Mouse (Mus musculus) myocyte (in vitro differentiated cells): Measurements from ENCODE around the gene Rhbdf1. TPM values are rescaled to one million over a fixed set of nuclear protein-coding genes. Genes with fewer than 3 reads are reported as not detected.

Experiments used
- H3K27me3 ChIP-seq: one replicate; pipeline ENCODE4 v1.6.1; 2011; ENCODE audit not compliant: control insufficient read depth, insufficient read depth, insufficient read length
- H3K36me3 ChIP-seq: one replicate; pipeline ENCODE4 v1.6.1; 2011; ENCODE audit not compliant: control insufficient read depth, insufficient read depth
- H3K4me2 ChIP-seq: one replicate; pipeline ENCODE4 v1.6.1; 2011; ENCODE audit warnings: low read depth, control low read depth
- H3K4me3 ChIP-seq: one replicate; pipeline ENCODE4 v1.5.1; 2011; ENCODE audit warnings: mild to moderate bottlenecking, control low read depth, moderate library complexity
- H3K79me2 ChIP-seq: one replicate; pipeline ENCODE4 v1.6.1; 2011; ENCODE audit not compliant: control insufficient read depth, insufficient read depth
- H3ac ChIP-seq: one replicate; pipeline ENCODE4 v1.6.1; 2011; ENCODE audit not compliant: control insufficient read depth, insufficient read length
- CEBPB ChIP-seq: IDR thresholded peaks from 2 replicates; pipeline ENCODE4 v1.6.1; 2011; ENCODE audit warnings: mild to moderate bottlenecking, moderate library complexity; ENCODE audit not compliant: poor library complexity, insufficient read depth, severe bottlenecking
- E2F4 ChIP-seq: IDR thresholded peaks from one replicate; pipeline ENCODE4 v1.6.1; 2011; ENCODE audit warnings: mild to moderate bottlenecking, control low read depth, moderate library complexity; ENCODE audit not compliant: insufficient read depth
- MAX ChIP-seq: IDR thresholded peaks from one replicate; pipeline ENCODE4 v1.6.1; 2011; ENCODE audit warnings: low read depth, mild to moderate bottlenecking, control low read depth
- MYOD1 ChIP-seq, 3 experiments: IDR thresholded peaks; one replicate each; pipeline ENCODE4 v1.6.1; 2011; ENCODE audit warnings: control low read depth in 2 of 3, low read depth in 2 of 3, mild to moderate bottlenecking in 2 of 3, moderate library complexity in 1 of 3; ENCODE audit not compliant: insufficient read length in 2 of 3, control insufficient read depth in 1 of 3
- MYOG ChIP-seq, 3 experiments: IDR thresholded peaks; one replicate each; pipeline ENCODE4 v1.6.1; 2011; ENCODE audit warnings: control low read depth in 2 of 3, low read depth in 2 of 3, mild to moderate bottlenecking in 2 of 3; ENCODE audit not compliant: insufficient read length in 2 of 3, control insufficient read depth in 1 of 3, insufficient read depth in 1 of 3
- POLR2A ChIP-seq: IDR thresholded peaks from one replicate; pipeline ENCODE4 v1.6.1; 2011; ENCODE audit warnings: low read depth, mild to moderate bottlenecking, control low read depth, moderate library complexity; ENCODE audit not compliant: insufficient read length
- POLR2AphosphoS2 ChIP-seq: IDR thresholded peaks from one replicate; pipeline ENCODE4 v1.6.1; 2011; ENCODE audit warnings: low read depth, control low read depth; ENCODE audit not compliant: insufficient read length
- REST ChIP-seq: IDR thresholded peaks from one replicate; pipeline ENCODE4 v1.6.1; 2011; ENCODE audit warnings: mild to moderate bottlenecking, control low read depth, moderate library complexity; ENCODE audit not compliant: insufficient read depth, insufficient read length
- SRF ChIP-seq: IDR thresholded peaks from one replicate; pipeline ENCODE4 v1.6.1; 2011; ENCODE audit warnings: low read depth; ENCODE audit not compliant: control insufficient read depth, insufficient read length
- TCF12 ChIP-seq: IDR thresholded peaks from one replicate; pipeline ENCODE4 v1.6.1; 2011; ENCODE audit warnings: mild to moderate bottlenecking, control low read depth; ENCODE audit not compliant: poor library complexity, insufficient read depth, severe bottlenecking
- TCF3 ChIP-seq: IDR thresholded peaks from one replicate; pipeline ENCODE4 v1.6.1; 2011; ENCODE audit warnings: low read depth, control low read depth; ENCODE audit not compliant: insufficient read length
- USF1 ChIP-seq: IDR thresholded peaks from one replicate; pipeline ENCODE4 v1.6.1; 2011; ENCODE audit warnings: low read depth, mild to moderate bottlenecking, control low read depth, moderate library complexity
- polyA plus RNA-seq: library from polyadenylated mRNA; unstranded; fragments of >200 nt; fragmentation: generic; extraction: Trizol; gene quantifications from one replicate; pipeline ENCODE4 v1.2.1, GENCODE M21; 2012; ENCODE audit warnings: missing spikeins

Gene Rhbdf1
- polyA plus RNA-seq, 1 experiment: 73.3 TPM

- H3K4me3 ChIP-seq: peak overlapping the region; percentile 35
- peaks cover 12% of the 10 kb centered on the region for H3K79me2 ChIP-seq
- no peak for TF ChIP-seq TCF3
- no peak for TF ChIP-seq MAX
- TF ChIP-seq E2F4: no peak
- TF ChIP-seq CEBPB: no peak
- TF ChIP-seq REST: no peak
- no peak for TF ChIP-seq SRF
- no peak for TF ChIP-seq POLR2A
- TF ChIP-seq POLR2AphosphoS2: no peak
- no peak for TF ChIP-seq MYOD1 (IDR thresholded peaks at IDR 0.05; ENCODE audit: control insufficient read depth in 1 of 3, insufficient read length in 2 of 3, low read depth in 2 of 3)
- TF ChIP-seq TCF12: no peak
- TF ChIP-seq USF1: no peak
- no peak for TF ChIP-seq MYOG (IDR thresholded peaks at IDR 0.05; ENCODE audit: control insufficient read depth in 1 of 3, insufficient read depth in 1 of 3, insufficient read length in 2 of 3, low read depth in 2 of 3)
- H3K4me2 ChIP-seq: peak overlapping the region; percentile 76
- no peak overlapping the region for H3ac ChIP-seq
- peaks cover 3% of the 10 kb centered on the region for H3K36me3 ChIP-seq
- no peaks in the 10 kb centered on the region for H3K27me3 ChIP-seq
These were observed 3.4 kb upstream of the Rhbdf1 start for GRCm38 (mm10) chr11:32225222-32226104.

- Histone ChIP-seq H3K36me3 (no peaks in the 10 kb centered on the region), H3K79me2 (peaks cover 19% of the 10 kb centered on the region), H3K4me2 (peak overlapping the region; percentile 76), H3K27me3 (no peaks in the 10 kb centered on the region), H3K4me3 (no peak overlapping the region), H3ac (no peak overlapping the region)
- TF ChIP-seq MAX (no peak), REST (no peak), TCF3 (no peak), USF1 (no peak), TCF12 (peak; percentile 67), POLR2A (no peak), E2F4 (no peak), POLR2AphosphoS2 (peak; percentile 27), MYOG (IDR thresholded peaks at IDR 0.05; ENCODE audit: control insufficient read depth in 1 of 3, insufficient read depth in 1 of 3, insufficient read length in 2 of 3, low read depth in 2 of 3) (no peak), MYOD1 (IDR thresholded peaks at IDR 0.05; ENCODE audit: control insufficient read depth in 1 of 3, insufficient read length in 2 of 3, low read depth in 2 of 3) (no peak), SRF (no peak), CEBPB (peak; percentile 100)
These were observed 2.5 kb upstream of the Rhbdf1 start for GRCm38 (mm10) chr11:32224468-32225139.

GRCm38 (mm10) chr11:32223297-32223967 lies 1.3 kb upstream of the Rhbdf1 start:
- H3K27me3 ChIP-seq: no peaks in the 10 kb centered on the region
- no peak overlapping the region for H3K4me3 ChIP-seq
- no peaks in the 10 kb centered on the region for H3K36me3 ChIP-seq
- peak overlapping the region; percentile 80 for H3K4me2 ChIP-seq
- peaks cover 31% of the 10 kb centered on the region for H3K79me2 ChIP-seq
- no peak for TF ChIP-seq MYOD1 (IDR thresholded peaks at IDR 0.05; ENCODE audit: control insufficient read depth in 1 of 3, insufficient read length in 2 of 3, low read depth in 2 of 3)
- TF ChIP-seq POLR2AphosphoS2: no peak
- TF ChIP-seq CEBPB: no peak
- no peak for TF ChIP-seq E2F4
- TF ChIP-seq SRF: no peak
- TF ChIP-seq MAX: no peak
- no peak for TF ChIP-seq MYOG (IDR thresholded peaks at IDR 0.05; ENCODE audit: control insufficient read depth in 1 of 3, insufficient read depth in 1 of 3, insufficient read length in 2 of 3, low read depth in 2 of 3)
- TF ChIP-seq USF1: no peak
- H3ac ChIP-seq: no peak overlapping the region

GRCm38 (mm10) chr11:32222570-32223194 lies 582 bp upstream of the Rhbdf1 start:
- H3K36me3 ChIP-seq: no peaks in the 10 kb centered on the region

More at GRCm38 (mm10) chr11:32222570-32223194, 582 bp upstream of the Rhbdf1 start:
- peak overlapping the region; percentile 80 for H3K4me2 ChIP-seq
- no peaks in the 10 kb centered on the region for H3K27me3 ChIP-seq
- H3K79me2 ChIP-seq: peaks cover 38% of the 10 kb centered on the region
- peak overlapping the region; percentile 62 for H3K4me3 ChIP-seq
- H3ac ChIP-seq: peak overlapping the region; percentile 74
- no peak for TF ChIP-seq TCF12
- TF ChIP-seq CEBPB: no peak
- TF ChIP-seq USF1: no peak
- no peak for TF ChIP-seq SRF
- TF ChIP-seq POLR2AphosphoS2: no peak
- TF ChIP-seq E2F4: no peak
- no peak for TF ChIP-seq MYOD1 (IDR thresholded peaks at IDR 0.05; ENCODE audit: control insufficient read depth in 1 of 3, insufficient read length in 2 of 3, low read depth in 2 of 3)
- TF ChIP-seq POLR2A: no peak
- no peak for TF ChIP-seq MYOG (IDR thresholded peaks at IDR 0.05; ENCODE audit: control insufficient read depth in 1 of 3, insufficient read depth in 1 of 3, insufficient read length in 2 of 3, low read depth in 2 of 3)
- no peak for TF ChIP-seq MAX
- no peak for TF ChIP-seq TCF3
- TF ChIP-seq REST: no peak
